Mouse (Mus musculus) cortical plate, adult 2 months (tissue): ENCODE data around the gene Stab2.

Experiments
- CTCF ChIP-seq: fragments of 200-500 bp; IDR thresholded peaks from 2 replicates; pipeline ENCODE4 v1.5.1; 2011; ENCODE audit warnings: mild to moderate bottlenecking, control low read depth, low read length; ENCODE audit not compliant: insufficient read depth; ENCODE audit errors: extremely low read depth
- POLR2A ChIP-seq: fragments of 200-500 bp; IDR thresholded peaks from 2 replicates; pipeline ENCODE4 v1.6.1; 2011; ENCODE audit warnings: mild to moderate bottlenecking, low read length, control low read depth; ENCODE audit not compliant: insufficient read depth; ENCODE audit errors: extremely low read depth

DNA sequence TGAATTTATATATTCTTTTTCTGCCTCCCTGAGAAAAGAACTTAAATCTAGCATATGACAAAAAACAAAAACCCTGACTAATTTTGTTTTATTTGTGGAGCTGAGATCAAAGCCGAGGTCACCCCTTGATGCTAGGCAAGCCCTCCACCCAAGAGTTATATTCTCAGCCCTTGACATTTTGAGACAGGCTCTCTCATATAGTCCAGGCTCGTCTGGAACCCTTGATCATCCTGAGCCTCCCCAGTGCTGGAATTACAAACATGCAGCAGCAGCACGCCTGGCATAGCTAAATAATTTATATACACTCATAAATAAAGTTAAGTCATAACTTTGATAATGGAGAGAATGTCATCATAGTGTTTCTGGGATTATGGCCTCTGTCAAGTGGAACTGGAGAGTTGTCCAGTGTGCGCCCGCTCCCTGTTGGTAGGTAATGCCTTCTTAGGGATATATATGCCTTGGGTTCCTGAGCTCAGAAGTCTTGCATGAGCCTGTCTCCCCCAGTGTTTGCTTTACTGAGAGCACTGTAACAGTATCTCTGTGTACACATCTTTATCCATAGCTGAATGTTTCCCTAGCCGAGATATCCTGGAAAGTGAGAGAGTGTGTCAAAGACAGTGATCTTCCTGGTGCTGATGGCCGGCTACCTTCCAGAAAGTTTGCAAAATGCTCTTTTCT is 216.2 kb downstream of the Stab2 start:
- TF ChIP-seq CTCF (no peak), POLR2A (no peak)
